Mouse (Mus musculus): ENCODE results near the gene Lingo2. TPM values are rescaled to one million over a fixed set of nuclear protein-coding genes. Genes with fewer than 3 reads are reported as not detected.

Lingo2 gene
- polyA plus RNA-seq, 1 experiment from 2014 or later, result 0.05 TPM

GRCm38 (mm10) chr4:35884946-35885460 lies 1066.5 kb downstream of the Lingo2 start:
- Histone ChIP-seq H3K4me2 (replicated peaks; ENCODE audit: low read depth, low read length) (no peak overlapping the region), H3K4me1 (ENCODE audit: insufficient read depth, low read depth, low read length) (no peaks in the 10 kb centered on the region), H3K27me3 (replicated peaks; ENCODE audit: insufficient read depth, low read length) (no peaks in the 10 kb centered on the region), H3K9ac (replicated peaks; ENCODE audit: low read depth) (no peak overlapping the region), H3K4me3 (ENCODE audit: low read depth, low read length) (no peak overlapping the region), H3K36me3 (ENCODE audit: insufficient read depth, low read length) (no peaks in the 10 kb centered on the region), H3K9me3 (ENCODE audit: low read length) (no peaks in the 10 kb centered on the region), H3K27ac (ENCODE audit: low read length) (no peak overlapping the region)
- WGBS, result 46% methylated on average over 3 of the region's 3 CpGs
- ATAC-seq (no peak), DNase-seq (ENCODE audit: low spot score) (peak; percentile 50)
- TF ChIP-seq EP300 (IDR thresholded peaks at IDR 0.05) (no peak), CTCF (IDR thresholded peaks at IDR 0.05) (no peak)

- no peak overlapping the region for H3K27ac ChIP-seq (ENCODE audit: low read length)
- H3K36me3 ChIP-seq (ENCODE audit: insufficient read depth, low read length), result no peaks in the 10 kb centered on the region
- no peak for DNase-seq (ENCODE audit: low spot score)
- no peaks in the 10 kb centered on the region for H3K9me3 ChIP-seq (ENCODE audit: low read length)
- H3K9ac ChIP-seq (replicated peaks; ENCODE audit: low read depth), result no peak overlapping the region
- no peak for ATAC-seq
- 72% methylated on average over 1 of the region's 1 CpGs for WGBS
- H3K4me2 ChIP-seq (replicated peaks; ENCODE audit: low read depth, low read length), result no peak overlapping the region
- H3K27me3 ChIP-seq (replicated peaks; ENCODE audit: insufficient read depth, low read length), result no peaks in the 10 kb centered on the region
- no peaks in the 10 kb centered on the region for H3K4me1 ChIP-seq (ENCODE audit: insufficient read depth, low read depth, low read length)
- TF ChIP-seq EP300 (IDR thresholded peaks at IDR 0.05), result no peak
- TF ChIP-seq CTCF (IDR thresholded peaks at IDR 0.05), result no peak
- H3K4me3 ChIP-seq (ENCODE audit: low read depth, low read length), result no peak overlapping the region
Measured at GRCm38 (mm10) chr4:35846518-35846917, 1105.0 kb downstream of the Lingo2 start.

- no peaks in the 10 kb centered on the region for H3K36me3 ChIP-seq (ENCODE audit: insufficient read depth, low read length)
- no peak overlapping the region for H3K4me2 ChIP-seq (replicated peaks; ENCODE audit: low read depth, low read length)
- no peak overlapping the region for H3K9ac ChIP-seq (replicated peaks; ENCODE audit: low read depth)
- no peaks in the 10 kb centered on the region for H3K27me3 ChIP-seq (replicated peaks; ENCODE audit: insufficient read depth, low read length)
- H3K4me3 ChIP-seq (ENCODE audit: low read depth, low read length), result no peak overlapping the region
- TF ChIP-seq EP300 (IDR thresholded peaks at IDR 0.05) (no peak), CTCF (IDR thresholded peaks at IDR 0.05) (no peak)
- DNase-seq (ENCODE audit: low spot score), result no peak
- 67% methylated on average over 7 of the region's 7 CpGs for WGBS
- no peaks in the 10 kb centered on the region for H3K9me3 ChIP-seq (ENCODE audit: low read length)
- no peaks in the 10 kb centered on the region for H3K4me1 ChIP-seq (ENCODE audit: insufficient read depth, low read depth, low read length)
- H3K27ac ChIP-seq (ENCODE audit: low read length), result no peak overlapping the region
- ATAC-seq, result no peak
Measured at GRCm38 (mm10) chr4:35845140-35845539, 1106.4 kb downstream of the Lingo2 start.

GRCm38 (mm10) chr4:35844518-35844917 lies 1107.0 kb downstream of the Lingo2 start:
- Histone ChIP-seq H3K36me3 (ENCODE audit: insufficient read depth, low read length) (no peaks in the 10 kb centered on the region), H3K4me2 (replicated peaks; ENCODE audit: low read depth, low read length) (no peak overlapping the region), H3K9me3 (ENCODE audit: low read length) (no peaks in the 10 kb centered on the region), H3K4me3 (ENCODE audit: low read depth, low read length) (no peak overlapping the region), H3K9ac (replicated peaks; ENCODE audit: low read depth) (no peak overlapping the region), H3K27ac (ENCODE audit: low read length) (no peak overlapping the region), H3K4me1 (ENCODE audit: insufficient read depth, low read depth, low read length) (no peaks in the 10 kb centered on the region), H3K27me3 (replicated peaks; ENCODE audit: insufficient read depth, low read length) (no peaks in the 10 kb centered on the region)
- DNase-seq (ENCODE audit: low spot score) (no peak), ATAC-seq (no peak)
- TF ChIP-seq CTCF (IDR thresholded peaks at IDR 0.05) (no peak), EP300 (IDR thresholded peaks at IDR 0.05) (no peak)
- 77% methylated on average over 6 of the region's 6 CpGs for WGBS

DNA sequence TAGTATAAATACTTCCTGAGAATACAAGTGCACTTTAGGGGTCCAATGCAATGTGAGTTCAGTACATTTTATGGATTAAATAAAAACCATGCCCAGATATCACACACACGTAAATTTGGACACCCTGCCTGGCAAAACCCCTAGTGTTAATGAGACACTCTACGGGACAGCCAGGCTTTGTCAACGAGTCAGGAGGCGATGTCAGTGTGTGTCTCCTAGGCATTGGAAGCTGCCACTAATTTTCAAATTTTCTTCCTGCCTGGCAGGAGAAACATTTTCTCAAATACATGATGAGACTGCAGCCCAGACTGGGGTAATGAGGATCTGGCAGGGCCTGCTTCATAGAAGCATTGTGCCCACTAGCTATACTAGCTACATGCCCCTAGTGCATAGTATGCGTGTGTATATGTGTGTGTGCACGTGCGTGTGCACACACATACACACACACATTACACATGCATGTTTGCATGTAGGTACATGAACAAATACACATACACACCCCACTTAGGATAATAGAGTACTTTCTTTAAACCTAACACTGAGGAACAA lies 1128.2 kb downstream of the Lingo2 start:
- Histone ChIP-seq H3K36me3 (ENCODE audit: insufficient read depth, low read length) (no peaks in the 10 kb centered on the region), H3K4me1 (ENCODE audit: insufficient read depth, low read depth, low read length) (no peaks in the 10 kb centered on the region), H3K9ac (replicated peaks; ENCODE audit: low read depth) (no peak overlapping the region), H3K9me3 (ENCODE audit: low read length) (no peaks in the 10 kb centered on the region), H3K27ac (ENCODE audit: low read length) (no peak overlapping the region), H3K4me3 (ENCODE audit: low read depth, low read length) (no peak overlapping the region), H3K27me3 (replicated peaks; ENCODE audit: insufficient read depth, low read length) (no peaks in the 10 kb centered on the region), H3K4me2 (replicated peaks; ENCODE audit: low read depth, low read length) (no peak overlapping the region)
- ATAC-seq (no peak), DNase-seq (ENCODE audit: low spot score) (no peak)
- 81% methylated on average over 7 of the region's 7 CpGs for WGBS
- TF ChIP-seq CTCF (IDR thresholded peaks at IDR 0.05) (no peak), EP300 (IDR thresholded peaks at IDR 0.05) (no peak)

GRCm38 (mm10) chr4:35820701-35821100 lies 1130.8 kb downstream of the Lingo2 start:
- H3K4me2 ChIP-seq (replicated peaks; ENCODE audit: low read depth, low read length), result no peak overlapping the region
- TF ChIP-seq EP300 (IDR thresholded peaks at IDR 0.05), result no peak
- TF ChIP-seq CTCF (IDR thresholded peaks at IDR 0.05), result no peak
- no peak for ATAC-seq

GRCm38 (mm10) chr4:35814698-35815097 lies 1136.8 kb downstream of the Lingo2 start:
- no peak overlapping the region for H3K4me3 ChIP-seq (ENCODE audit: low read depth, low read length)
- ATAC-seq (no peak), DNase-seq (ENCODE audit: low spot score) (no peak)
- H3K4me2 ChIP-seq (replicated peaks; ENCODE audit: low read depth, low read length), result no peak overlapping the region
- H3K27ac ChIP-seq (ENCODE audit: low read length), result no peak overlapping the region
- no peaks in the 10 kb centered on the region for H3K4me1 ChIP-seq (ENCODE audit: insufficient read depth, low read depth, low read length)
- no peak overlapping the region for H3K9ac ChIP-seq (replicated peaks; ENCODE audit: low read depth)
- no peaks in the 10 kb centered on the region for H3K9me3 ChIP-seq (ENCODE audit: low read length)
- 71% methylated on average over 1 of the region's 1 CpGs for WGBS
- TF ChIP-seq CTCF (IDR thresholded peaks at IDR 0.05) (no peak), EP300 (IDR thresholded peaks at IDR 0.05) (no peak)
- no peaks in the 10 kb centered on the region for H3K36me3 ChIP-seq (ENCODE audit: insufficient read depth, low read length)
- no peaks in the 10 kb centered on the region for H3K27me3 ChIP-seq (replicated peaks; ENCODE audit: insufficient read depth, low read length)

More at GRCm38 (mm10) chr4:35820701-35821100, 1130.8 kb downstream of the Lingo2 start:
- Histone ChIP-seq H3K9ac (replicated peaks; ENCODE audit: low read depth) (no peak overlapping the region), H3K27me3 (replicated peaks; ENCODE audit: insufficient read depth, low read length) (no peaks in the 10 kb centered on the region), H3K4me3 (ENCODE audit: low read depth, low read length) (no peak overlapping the region), H3K4me1 (ENCODE audit: insufficient read depth, low read depth, low read length) (no peaks in the 10 kb centered on the region), H3K36me3 (ENCODE audit: insufficient read depth, low read length) (no peaks in the 10 kb centered on the region), H3K27ac (ENCODE audit: low read length) (no peak overlapping the region), H3K9me3 (ENCODE audit: low read length) (no peaks in the 10 kb centered on the region)
- DNase-seq (ENCODE audit: low spot score), result no peak
- 89% methylated on average over 1 of the region's 1 CpGs for WGBS
